Mouse (Mus musculus) lung, postnatal 4 days (tissue): ENCODE results near the gene Ugt1a8.
A peak's percentile ranks its signal among the peaks of the same experiment; 100 is the strongest.

Source experiments
- DNase-seq, 2 experiments: peaks; one replicate each; pipeline ENCODE4 v3.0.0; 2021

Gene Ugt1a8

DNA sequence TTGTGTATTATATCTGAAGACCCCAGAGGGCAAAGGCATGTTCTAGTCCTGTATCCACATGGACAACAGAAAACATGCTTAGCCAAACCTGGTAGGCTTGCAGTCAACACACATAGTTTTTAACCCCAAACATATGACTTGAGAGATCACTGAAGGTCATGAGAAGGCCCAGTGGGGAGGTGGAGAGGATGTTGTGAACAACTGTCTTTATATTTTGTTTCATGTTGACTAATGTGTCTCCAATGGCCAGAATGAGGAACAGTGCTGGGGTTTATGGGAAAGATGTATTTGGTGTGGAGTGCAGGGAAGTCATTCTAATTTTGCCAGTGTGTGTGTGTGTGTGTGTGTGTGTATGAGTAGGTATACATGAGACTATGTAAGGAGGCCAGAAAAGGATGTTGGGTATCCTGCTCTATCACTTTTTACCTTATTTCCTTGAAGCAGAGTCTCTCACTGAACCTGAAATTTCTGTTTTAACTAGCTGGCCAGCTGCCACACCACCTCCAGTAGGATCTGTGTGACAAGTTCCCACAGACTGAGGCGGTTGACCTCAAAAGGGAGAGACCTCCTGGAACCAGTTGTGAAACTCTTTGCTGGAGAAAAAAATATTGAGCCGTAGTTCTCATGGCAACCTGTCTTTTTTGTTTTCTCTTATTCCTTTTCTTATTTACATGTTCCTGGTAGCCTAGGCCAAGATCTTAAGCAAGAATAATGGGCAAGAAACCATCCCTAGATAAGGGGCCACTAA, 136.6 kb downstream of the Ugt1a8 start:
- peak; percentile 39 to 44 for DNase-seq

DNA sequence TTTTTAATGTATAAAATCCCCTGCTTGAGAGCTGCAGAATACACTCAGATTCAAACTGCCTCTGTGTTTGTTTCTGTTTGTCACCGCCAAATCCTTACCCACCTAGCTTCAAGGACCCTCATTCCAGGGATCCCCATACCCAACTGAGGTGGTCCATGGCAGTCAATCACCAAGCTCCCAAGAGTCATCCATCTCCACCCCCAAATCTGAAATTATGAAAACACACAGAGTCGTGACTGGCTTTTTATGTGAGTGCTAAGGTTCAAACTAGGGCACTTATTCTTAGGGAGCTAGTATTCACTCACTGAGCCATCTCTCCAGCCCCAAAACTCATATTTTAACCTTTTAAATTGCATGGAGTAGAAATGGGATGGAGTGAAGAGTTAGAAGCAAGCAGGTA, 137.7 kb downstream of the Ugt1a8 start:
- DNase-seq, result peak in 1 of 2 experiments; percentile 5

DNA sequence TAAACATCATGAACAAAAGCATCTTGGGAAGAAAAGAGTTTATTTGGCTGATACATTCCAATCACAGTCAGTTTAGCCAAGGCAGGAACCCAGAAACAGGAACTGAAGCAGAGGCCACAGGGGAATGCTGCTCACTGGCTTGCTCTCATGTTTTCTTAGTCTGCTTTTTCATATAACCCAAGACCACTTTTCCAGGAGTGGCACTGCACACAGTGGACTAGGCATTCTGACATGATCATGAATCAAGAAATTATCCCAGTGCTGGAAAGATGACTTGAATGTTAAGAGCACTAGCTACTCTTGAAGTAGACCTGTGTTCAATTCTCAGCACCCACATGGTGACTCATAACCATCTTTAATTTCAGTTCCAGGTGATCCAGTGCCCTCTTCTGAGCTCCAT, 138.1 kb downstream of the Ugt1a8 start:
- peak in 1 of 2 experiments; percentile 13 for DNase-seq

DNA sequence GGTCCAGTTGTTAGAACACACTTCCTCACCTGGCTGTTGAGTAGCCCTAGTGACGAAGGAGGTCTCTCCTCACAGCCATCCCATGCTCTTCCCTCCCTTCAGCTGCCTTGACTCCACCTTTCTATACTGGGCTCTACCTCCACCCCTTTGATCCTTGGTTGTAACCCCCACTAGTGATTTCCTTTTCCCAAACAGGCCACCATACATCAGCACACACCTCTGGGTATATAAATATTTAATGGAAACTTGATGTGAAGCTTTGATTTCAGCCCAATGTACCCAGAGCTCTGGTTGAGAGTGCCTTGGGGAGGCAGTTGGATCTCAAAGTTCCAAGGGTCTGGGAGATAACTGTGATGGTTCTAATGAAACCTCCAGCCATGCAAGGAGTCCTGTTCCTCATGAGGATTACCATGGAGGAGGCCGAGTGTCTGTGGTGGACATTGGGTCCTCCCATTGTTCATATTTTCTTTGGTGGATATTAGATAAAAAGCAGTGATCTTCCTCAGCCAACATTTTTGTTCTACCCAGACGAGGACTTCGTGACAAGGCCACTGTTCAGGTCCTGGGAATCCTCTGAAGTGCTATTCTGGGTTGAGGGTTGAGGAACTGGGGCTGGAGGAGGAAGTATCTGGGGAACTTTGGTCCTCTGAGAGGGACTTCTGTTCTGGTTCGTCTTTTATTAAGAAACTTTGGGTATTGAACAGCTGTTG, 139.2 kb downstream of the Ugt1a8 start, which contains the start of gene Mroh2a:
TSS of gene Mroh2a (plus strand) at position 317 of the 710 bp plus-strand sequence.
- peak; percentile 15 to 23 for DNase-seq

DNA sequence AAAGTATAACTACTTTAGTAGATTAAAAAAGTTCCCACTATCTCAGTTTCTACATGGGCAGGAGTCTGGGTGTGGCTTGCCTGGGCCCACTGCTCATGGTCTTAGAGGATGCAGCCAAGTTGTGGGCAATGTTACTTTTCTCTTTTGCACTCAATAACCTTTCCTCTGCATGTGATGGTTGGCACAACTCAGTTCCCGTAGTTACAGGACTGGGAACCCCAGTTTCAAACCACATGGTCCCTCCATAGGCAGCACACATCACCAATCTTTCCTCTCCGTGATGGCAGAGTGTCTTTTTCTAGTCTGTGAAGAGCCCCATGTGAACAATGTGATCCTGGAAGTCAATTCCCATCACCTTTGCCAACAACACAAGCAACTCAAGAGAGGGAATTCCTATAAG, 139.9 kb downstream of the Ugt1a8 start:
- peak in 1 of 2 experiments; percentile 16 for DNase-seq

DNA sequence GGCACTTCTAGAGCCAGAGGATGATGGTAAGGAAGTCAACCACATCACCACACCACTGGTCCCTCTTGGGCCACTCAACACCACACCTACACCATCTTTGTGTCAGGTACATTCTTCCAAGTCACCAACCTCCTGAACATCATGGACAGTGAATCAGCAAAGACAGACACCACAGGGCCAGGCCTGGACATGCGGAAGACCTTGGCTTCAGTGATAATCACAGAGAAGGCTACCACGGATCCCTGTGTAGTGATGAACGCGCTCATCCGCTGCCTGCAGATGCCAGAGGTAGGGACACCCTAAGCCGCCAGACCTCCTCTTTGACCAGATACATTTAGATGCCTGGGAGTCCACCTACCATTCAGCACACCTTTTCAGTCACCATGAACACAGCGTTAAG, 140.5 kb downstream of the Ugt1a8 start:
- peak; percentile 20 to 41 for DNase-seq

DNA sequence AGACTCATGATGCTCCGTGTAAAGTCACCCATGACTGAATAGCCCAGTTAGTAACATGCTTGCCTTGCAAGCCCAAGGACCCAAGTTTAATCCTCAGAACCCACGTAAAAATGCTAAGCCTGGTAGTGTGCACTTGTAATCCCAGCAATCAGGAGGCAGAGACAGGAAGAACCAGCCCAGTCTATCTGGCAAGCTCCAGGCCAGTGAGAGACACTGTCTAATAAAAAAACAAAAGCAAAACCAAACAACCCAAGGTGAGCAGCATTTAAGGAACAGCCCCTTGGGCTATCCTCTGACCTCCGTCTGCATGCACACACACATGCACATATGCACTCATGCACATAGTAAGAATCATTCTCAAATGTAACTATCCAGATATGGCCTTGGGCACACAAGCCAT, 142.0 kb downstream of the Ugt1a8 start:
- no peak for DNase-seq

DNA sequence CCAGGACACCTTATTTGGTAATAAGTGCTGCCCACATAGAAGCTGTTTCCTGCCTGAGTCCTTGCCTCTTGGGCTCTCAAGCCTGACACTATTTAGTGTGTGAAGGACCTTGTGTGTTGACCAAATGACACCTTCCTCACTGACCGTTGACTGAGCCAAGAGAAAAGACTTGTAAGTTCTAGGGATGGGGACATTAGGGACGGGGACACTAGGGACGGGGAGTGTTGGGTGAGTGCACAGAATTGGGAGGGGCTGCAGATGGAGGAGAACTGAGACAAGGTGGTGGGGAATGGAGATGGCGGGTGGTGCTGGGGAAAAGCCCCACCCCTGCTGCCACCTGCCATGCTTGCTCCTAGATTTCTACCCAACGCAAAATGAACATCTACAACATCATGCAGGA, 142.4 kb downstream of the Ugt1a8 start:
- DNase-seq, result peak in 1 of 2 experiments; percentile 37

DNA sequence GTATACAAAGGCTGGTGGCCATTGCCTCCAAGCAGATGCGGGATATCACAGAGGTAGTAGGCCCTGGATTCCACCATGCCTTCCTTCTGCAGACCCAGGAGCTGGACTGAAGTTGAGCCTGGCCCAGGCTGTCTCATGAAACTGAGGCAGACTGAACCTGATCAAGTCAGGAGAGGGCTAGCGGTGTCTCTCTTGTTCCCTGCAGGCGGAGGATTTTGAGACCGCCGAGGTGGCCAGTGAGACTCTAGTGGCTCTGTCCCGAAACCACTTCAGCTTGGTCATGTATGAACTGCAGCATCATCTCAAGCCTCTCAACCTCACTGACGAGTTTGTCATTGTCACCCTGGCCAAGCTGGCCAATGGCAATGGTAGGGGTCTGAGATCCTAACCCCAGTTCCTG, 142.8 kb downstream of the Ugt1a8 start:
- DNase-seq, result no peak

DNA sequence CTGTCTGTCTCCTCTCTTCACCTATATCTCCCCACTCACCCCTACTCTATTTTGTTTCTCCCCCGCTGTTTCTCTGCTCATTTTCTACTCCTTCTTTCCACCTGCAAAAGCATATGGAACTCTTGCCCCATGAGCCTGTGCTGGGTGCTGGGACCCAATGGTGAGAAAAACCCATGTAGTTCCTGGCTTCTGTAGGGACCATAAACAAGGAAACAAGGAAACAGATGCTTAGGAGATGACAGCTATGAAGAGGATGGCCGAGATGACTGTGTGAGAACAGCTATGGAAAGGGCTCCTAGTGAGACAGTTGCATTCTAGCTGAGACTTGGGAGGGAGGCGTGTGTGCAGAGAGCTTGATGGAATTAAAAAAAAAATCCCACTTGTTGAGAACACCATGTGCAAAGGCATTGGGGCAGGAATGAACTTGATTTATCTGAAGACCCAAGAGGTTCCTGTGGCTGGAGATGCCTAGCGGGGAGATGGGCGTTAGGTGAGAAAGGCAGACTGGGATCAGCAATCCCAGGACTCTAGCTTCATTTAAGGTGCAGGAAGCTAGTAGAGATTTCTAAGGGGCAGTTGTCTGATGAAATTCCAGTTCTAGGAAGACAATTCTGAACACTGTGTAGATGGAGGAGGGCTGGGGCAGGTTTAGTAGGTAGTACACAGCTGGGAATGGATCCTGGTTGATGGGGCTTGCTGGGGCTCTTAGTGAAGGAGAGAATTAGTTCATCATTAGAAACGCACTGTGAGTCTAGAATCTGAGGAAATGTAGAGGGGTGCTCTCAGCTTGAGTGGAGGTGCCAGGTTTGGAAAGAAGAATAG, 143.6 kb downstream of the Ugt1a8 start:
- DNase-seq, result peak in 1 of 2 experiments; percentile 20

DNA sequence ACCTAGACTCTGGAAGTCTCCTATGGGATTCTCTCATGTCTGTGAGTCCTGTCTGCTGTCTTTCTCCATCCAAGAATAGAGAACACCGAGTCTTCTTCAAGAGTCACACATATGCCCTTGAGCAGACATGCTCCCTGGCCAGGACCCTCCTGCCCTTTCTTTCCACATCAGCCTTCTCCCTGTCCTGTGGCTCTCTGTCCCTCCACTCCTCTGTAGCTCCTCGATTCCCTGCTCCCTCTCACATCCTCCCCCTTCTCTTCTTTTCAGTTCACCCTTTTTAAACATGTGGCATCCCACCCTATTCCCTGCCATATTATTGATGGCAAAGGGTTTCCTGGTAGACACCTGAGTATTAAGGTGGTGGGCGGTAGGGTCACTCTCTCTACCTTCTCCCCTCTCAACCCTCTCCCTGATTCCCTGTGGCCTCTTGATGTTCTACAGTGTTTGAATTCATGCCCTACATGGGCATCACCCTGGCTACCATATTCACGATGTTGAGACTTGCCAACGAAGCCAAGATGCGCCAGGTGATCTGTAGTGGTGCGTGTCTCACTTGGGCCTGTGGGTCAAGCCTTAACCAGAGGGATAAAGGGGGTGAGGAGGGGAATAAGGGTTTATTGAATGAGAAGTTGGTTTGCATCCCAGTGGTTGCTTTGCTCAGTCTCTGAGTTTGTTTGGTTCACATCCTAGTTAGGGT, 144.3 kb downstream of the Ugt1a8 start:
- peak in 1 of 2 experiments; percentile 27 for DNase-seq

DNA sequence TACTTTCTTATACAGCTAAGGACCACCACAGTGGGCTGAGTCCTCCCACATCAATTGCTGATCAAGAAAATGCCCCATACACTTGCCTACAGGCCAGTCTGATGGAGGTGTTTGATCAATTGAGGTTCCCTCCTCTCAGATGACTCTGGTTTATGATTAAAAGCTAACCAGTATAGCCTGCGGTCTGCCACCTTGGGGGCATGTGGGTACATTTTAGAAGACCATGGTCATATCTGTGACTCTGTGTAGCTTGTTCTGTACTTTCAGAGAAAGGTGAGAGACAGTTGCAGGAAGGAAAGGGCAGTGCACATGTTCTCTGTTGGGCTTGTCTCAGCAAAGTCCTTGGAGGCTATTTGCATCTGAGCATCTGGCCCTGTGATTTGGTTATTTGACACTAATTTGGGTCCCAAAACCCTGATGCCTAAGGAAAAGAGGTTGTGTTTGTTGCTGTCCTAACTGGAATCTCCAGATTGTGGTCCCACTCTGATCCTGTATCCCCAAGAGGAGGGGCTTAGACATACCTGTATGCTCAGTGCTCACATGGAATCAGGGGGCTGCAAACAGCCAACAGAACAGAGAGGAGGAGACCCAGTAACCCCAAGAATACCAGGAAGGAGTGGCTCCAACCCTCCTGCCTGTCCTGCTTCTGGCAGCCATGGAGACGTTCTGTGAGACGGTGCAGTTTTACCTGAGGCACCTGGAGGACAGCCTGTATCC, 145.2 kb downstream of the Ugt1a8 start:
- peak in 1 of 2 experiments; percentile 25 for DNase-seq

DNA sequence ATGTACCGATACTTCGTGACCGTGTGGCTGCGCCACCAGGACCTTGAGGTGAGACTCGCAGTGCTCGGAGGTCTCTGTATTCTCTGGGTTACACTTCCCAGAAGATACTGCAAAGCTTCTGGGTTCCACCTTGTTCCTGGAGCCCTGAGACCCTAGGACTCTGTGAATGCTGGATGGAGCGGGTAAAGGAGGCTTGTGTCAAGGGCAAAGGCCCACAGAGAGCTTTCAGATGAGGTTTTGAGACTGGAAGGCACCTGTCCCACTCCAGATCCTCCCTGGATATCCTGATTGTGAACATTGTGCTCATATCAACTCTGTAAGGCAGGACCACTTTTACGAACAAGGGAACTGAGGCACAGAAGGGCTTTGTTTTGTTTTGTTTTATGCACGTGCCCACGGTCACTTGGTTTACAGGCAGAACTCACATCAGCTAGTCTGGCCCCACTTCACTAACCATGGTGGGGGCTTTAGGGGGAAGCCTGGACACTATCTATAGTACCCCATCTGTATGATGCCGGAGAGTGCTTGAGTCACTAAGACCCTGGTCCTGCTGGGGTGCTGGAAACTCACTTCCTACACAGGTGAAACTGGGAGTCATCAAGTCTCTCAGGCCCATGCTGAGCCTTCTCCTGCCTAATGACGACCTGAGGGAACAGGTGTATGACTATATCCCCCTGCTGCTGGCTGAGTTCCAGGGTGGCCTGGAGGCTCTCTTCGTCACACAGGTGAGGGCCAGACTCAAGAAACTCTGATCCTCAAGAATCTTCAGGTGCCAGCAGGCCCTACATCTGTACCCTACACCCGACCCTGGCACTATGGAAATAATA, 146.0 kb downstream of the Ugt1a8 start:
- DNase-seq, result peak in 1 of 2 experiments; percentile 47

DNA sequence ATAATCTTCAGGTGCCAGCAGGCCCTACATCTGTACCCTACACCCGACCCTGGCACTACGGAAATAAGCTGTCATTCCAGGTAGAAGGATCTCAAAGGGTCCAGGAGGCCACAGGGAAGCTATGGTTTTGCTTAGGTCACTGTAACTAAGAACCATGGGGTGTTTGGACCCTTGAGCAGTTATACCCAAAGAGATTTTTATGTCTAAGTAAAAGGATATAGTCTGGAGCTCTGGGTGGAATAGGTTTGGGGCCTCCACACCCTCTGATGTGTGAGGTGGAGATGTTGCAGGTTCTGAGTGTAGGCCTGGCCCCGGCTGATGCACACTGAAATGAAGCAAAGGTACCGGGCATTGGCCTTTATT, 146.6 kb downstream of the Ugt1a8 start:
- peak in 1 of 2 experiments; percentile 20 for DNase-seq

DNA sequence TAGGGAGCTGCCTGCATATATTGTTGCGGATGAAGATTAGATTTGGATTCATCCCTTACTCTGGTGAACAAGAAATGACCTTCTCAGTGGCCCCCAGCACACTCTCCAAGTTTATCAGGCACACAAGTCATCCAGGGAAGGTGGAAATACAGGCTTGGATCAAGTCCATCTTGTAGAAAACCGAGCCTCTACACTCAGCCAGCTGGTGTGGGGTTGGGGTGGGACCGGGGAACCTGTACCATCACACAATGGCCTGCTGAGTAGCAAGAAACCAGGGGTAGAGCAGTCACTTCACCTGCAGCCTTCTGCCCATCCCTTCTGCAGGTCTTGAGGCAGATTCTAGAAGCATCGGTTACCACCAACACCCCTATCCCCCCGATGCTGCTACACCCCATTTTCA, 147.0 kb downstream of the Ugt1a8 start:
- DNase-seq, result peak in 1 of 2 experiments; percentile 38

DNA sequence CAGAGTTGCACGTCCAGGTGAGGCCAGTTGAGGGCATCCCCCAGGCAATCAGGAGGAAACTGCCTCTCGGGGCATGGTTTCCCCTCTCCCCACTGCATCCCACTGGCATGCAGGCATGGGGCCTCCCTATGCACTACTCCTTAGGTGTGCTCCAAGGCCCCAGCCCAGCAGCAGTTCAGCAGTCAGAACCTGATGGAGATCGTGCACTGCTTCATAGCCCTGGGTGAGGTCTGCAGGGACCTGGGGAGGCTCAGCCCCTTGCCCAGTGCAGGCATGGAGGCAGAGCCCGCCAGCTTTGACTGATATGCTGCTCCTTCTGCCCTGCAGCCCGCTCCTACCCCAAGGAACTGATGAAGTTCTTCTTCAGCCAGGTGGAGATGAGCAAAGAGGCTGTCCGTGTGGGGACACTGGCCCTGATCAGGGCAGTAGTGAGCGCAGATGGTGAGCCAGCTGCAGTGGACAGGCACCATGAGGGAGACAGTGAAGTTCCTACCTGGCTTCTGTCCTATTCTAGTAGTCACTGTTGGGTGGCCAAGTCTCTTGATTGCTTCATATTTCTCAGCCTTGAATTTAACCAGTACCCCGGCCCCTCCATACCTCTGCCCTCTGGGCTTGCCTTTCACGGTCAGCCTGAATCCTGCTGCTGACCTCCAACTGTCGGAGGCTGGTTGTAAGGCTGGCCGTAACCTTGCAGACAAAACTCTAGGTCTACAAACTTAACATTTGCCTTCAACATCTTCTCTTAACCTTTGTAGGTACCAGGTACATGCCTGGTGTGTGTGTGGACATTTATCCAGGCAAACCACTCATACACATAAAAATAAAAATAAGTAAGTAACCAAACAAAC, 147.7 kb downstream of the Ugt1a8 start:
- peak in 1 of 2 experiments; percentile 50 for DNase-seq

DNA sequence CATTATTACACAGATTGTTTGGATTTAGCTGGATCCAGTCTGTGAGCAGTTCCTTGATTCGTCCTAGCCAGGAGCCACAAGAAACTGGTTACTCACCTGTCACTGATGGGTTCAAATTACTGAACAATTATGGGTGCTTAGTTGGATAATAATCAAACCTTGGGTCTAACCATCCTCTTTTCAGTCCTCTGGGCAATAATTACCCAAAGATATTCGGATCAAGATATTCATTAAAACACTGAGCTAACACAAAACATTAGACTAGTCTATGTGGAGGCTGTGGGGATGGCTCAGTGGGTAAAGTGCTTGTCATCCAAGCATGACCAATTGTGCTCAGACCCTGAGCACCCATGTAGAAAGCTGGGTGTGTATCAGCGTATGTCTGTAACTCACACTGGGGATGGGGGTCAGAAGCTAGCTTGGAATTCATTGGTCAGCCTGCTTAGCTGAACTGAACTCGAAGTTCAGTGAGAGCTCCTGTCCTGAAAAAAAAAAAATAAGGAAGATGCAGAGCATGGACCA, 148.3 kb downstream of the Ugt1a8 start:
- DNase-seq, result peak in 1 of 2 experiments; percentile 16

DNA sequence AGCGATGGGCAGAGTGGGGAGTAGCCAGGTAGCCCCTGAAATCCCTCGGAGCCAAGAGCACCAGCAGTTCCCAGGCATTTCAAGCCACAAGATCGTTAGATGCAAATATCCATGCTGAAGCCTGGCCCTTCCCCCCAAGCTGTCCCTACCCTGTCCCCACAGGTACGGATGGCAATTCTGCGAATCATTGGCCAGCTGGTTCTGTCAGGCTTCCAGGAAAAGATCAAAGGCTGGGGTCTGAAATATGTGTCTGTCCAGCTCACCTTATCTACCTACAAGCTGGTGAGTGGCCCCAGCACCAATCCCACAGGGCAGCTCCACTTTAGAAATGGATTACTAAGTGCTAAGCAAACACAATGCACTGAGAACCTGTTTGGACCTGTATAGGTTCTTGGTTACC, 149.7 kb downstream of the Ugt1a8 start:
- DNase-seq, result peak in 1 of 2 experiments; percentile 62

DNA sequence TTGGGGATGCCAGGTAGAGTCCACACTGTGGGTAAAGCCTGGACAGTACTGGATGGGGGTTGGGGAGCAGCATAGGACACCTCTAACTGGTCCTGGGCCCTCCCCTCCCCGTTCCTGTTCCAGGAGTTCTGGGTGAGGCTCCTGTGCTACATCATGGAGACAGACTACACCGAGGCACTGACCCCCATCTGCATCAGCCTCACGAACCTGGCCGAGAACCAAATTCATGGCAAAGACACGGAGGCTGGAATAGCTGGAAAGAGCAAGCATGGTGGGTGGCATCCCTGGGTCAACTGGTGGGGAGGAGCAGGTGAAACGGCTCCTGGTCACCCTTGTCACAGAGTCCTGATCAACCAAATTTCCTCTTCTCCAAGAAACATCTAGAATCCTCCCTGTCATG, 151.2 kb downstream of the Ugt1a8 start:
- peak in 1 of 2 experiments; percentile 51 for DNase-seq

DNA sequence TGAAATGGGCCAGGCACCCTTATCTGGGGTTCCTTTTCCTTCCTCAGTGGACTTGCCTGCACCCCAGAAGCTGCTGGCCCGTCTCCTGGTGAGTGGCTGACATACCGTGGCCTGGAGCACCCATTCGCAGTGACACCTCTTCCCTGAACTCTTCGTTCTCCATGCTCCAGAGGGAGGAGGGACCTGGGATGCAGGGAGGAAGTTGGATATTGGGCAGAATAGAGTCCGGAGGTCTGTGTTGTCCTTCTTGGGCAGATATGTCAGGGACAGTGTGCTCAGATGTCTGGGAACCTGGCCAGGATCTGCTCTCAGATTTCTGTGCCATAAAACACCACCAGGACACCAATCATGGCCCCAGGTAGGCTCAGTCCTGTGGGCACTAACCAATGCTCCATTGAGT, 152.5 kb downstream of the Ugt1a8 start:
- DNase-seq, result peak in 1 of 2 experiments; percentile 25
